ENCODE assay signal across 9 mouse cellular contexts in the genomic region with DNA sequence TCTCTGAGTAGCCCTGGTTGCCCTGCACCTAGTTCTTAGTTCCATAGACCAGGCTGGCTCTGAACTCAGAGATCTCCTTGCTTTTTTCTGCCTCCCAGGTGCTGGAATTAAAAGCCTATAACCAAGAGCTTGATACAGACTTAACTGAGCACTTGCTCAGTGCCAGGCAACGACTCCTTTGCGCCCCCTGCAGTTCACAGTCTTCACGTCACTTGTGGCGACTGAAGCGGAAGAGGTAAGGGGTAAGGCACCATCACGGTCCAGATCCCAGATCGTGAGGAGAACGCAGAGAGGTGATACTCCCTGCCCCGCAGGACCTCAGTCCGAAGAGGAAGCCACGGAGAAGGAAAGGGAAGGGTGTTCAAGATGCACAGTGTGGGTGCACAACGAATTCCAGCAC. TPM values are rescaled to one million over a fixed set of nuclear protein-coding genes. Genes with fewer than 3 reads are reported as not detected.
DNase-seq lines count a peak whose midpoint lies in the region; ATAC-seq lines count a peak whose summit lies in the region.
"Had no signal": no experiment of that assay in that cellular context is flagged by ENCODE, and none has a peak within 500 bp of the region (broad histone marks: within the 10 kb centered on the region; RNA-seq: fewer than 3 reads in every experiment).

No protein-coding gene starts in this region.

- no peak overlapping the region for H3K4me2 ChIP-seq in heart, embryonic 13.5 days
- H3K4me2 ChIP-seq in limb, embryonic 12.5 days = no peak overlapping the region

- H3K27ac ChIP-seq in heart, embryonic 13.5 days (replicated peaks) = peak overlapping the region; percentile 87; the same call in 1 of the 2 replicates
- peak overlapping the region; percentile 98 for H3K27ac ChIP-seq in limb, embryonic 12.5 days

- peaks cover 8% of the 10 kb centered on the region for H3K9me3 ChIP-seq in heart, embryonic 13.5 days
- H3K9me3 ChIP-seq in limb, embryonic 12.5 days = peaks cover 12% of the 10 kb centered on the region; the same call in 1 of the 2 replicates

- no peak overlapping the region for H3K9ac ChIP-seq in heart, embryonic 13.5 days
- H3K9ac ChIP-seq in limb, embryonic 12.5 days (replicated peaks) = no peak overlapping the region

- H3K4me1 ChIP-seq in heart, embryonic 13.5 days = peaks cover 26% of the 10 kb centered on the region
- peaks cover 28% of the 10 kb centered on the region for H3K4me1 ChIP-seq in limb, embryonic 12.5 days (replicated peaks)

- H3K27me3 ChIP-seq in heart, embryonic 13.5 days (replicated peaks) = no peaks in the 10 kb centered on the region
- no peaks in the 10 kb centered on the region for H3K27me3 ChIP-seq in limb, embryonic 12.5 days

- DNase-seq in heart, postnatal 25 days (ENCODE audit: low spot score) = no peak
- DNase-seq in thymus, postnatal 4 days = peak; percentile 62
- no peak for DNase-seq in thymus, postnatal 25 days
- DNase-seq in frontal cortex, postnatal 25 days (ENCODE audit: low spot score in 2 of 2) = no peak
- no peak for DNase-seq in c-Kit-positive CD71-positive TER-119-positive erythroid progenitor cells, embryonic 14.5 days (ENCODE audit: low spot score)
- no peak for DNase-seq in gastrocnemius, postnatal 10 days
- DNase-seq: adrenal gland, postnatal 36 days had no signal

- ATAC-seq in heart, embryonic 13.5 days (ENCODE audit: extremely low read depth, insufficient number of reproducible peaks, low FRiP score, low TSS enrichment) = no peak
- no peak for ATAC-seq in limb, embryonic 12.5 days (ENCODE audit: insufficient number of reproducible peaks, insufficient read depth, low FRiP score, low TSS enrichment, low read depth)

- 70% methylated on average over 12 of the region's 12 CpGs for WGBS in heart, embryonic 13.5 days
- 81% methylated on average over 12 of the region's 12 CpGs for WGBS in limb, embryonic 12.5 days

- H3K36me3 ChIP-seq in heart, embryonic 13.5 days = no peaks in the 10 kb centered on the region
- H3K36me3 ChIP-seq in limb, embryonic 12.5 days = no peaks in the 10 kb centered on the region

- intact Hi-C loops in heart, postnatal 25 days (cut with DNase I) = no loop called here

- no peak overlapping the region for H3K4me3 ChIP-seq in heart, embryonic 13.5 days
- H3K4me3 ChIP-seq in limb, embryonic 12.5 days (replicated peaks) = no peak overlapping the region

RNA-seq across cellular contexts. Expression of a gene that starts 6.5 kb away (rescaled TPM):
- 5.4 and 6.4 TPM in 2 replicates for polyA plus RNA-seq in heart, embryonic 13.5 days (2015; fragmentation: Nextera tagmentation; extraction: Ambion mirVana)
- under 1 TPM; 0.61 to 0.73 TPM for total RNA-seq in heart, postnatal 25 days (2021)
- polyA plus RNA-seq in limb, embryonic 12.5 days (2016; fragmentation: Nextera tagmentation; extraction: Ambion mirVana) = 9.2 and 10.3 TPM in 2 replicates
- 1 to 10 TPM; 9.2 to 9.8 TPM for total RNA-seq in gastrocnemius, postnatal 10 days (2021)

Comparison
In these comparisons a context has a peak if more than half of its experiments do, and no peak if none do; other contexts are left out.
1. RNA of a gene that starts 6.5 kb away (total RNA-seq): 9.2 to 9.8 TPM in gastrocnemius, postnatal 10 days; 0.61 to 0.73 TPM in heart, postnatal 25 days; every median in the first group is over 4 times any median in the second.